Mouse (Mus musculus): ENCODE measurements at regions not wholly inside any gene's neighbourhood (a gene's known extent, or its start where the extent isn't known, plus 50 kb on each side); places are given as distances from the start of the nearest gene placed in this dataset.

DNA sequence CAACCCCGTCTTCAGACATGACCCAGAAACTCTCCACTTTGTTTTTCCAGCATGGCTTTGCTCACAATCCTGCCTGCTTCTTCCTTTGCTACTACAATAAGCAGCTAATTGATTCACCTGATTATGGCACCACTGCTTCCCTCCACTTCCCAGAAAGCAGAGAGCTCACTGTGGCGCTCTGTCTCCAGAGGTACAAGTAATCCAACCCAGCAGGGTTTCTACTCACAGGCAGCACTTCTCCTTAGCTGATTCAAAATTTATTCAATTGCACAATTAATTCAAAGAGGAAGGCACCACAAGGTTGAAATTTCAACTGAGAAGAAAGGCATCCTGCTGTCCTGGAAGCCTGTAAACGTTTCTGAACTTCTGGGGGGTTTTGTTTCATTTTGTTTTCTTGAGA lies 293.9 kb downstream of the Ptprc start:
- TF ChIP-seq MEF2A (IDR thresholded peaks at IDR 0.05; ENCODE audit: extremely low read depth, insufficient replicate concordance, low read depth, low read length, poor library complexity, severe bottlenecking) (no peak), USF2 (IDR thresholded peaks at IDR 0.05; ENCODE audit: borderline replicate concordance in 1 of 2, insufficient read depth in 1 of 2, low read depth in 1 of 2, low read length in 2 of 2) (no peak), ZMIZ1 (IDR thresholded peaks at IDR 0.05; ENCODE audit: low read depth, low read length) (no peak), RCOR1 (IDR thresholded peaks at IDR 0.05; ENCODE audit: low read depth, low read length) (no peak), MYB (IDR thresholded peaks at IDR 0.05; ENCODE audit: low read depth, low read length) (no peak), GABPA (IDR thresholded peaks at IDR 0.05; ENCODE audit: low read depth, low read length) (no peak), CHD2 (IDR thresholded peaks at IDR 0.05; ENCODE audit: low read length) (no peak), ZNF384 (IDR thresholded peaks at IDR 0.05; ENCODE audit: low read depth, low read length) (no peak), MAFK (IDR thresholded peaks at IDR 0.05; ENCODE audit: borderline replicate concordance, low read depth, low read length) (no peak), MXI1 (IDR thresholded peaks at IDR 0.05; ENCODE audit: low read depth, low read length) (no peak), GATA1 (IDR thresholded peaks at IDR 0.05; ENCODE audit: low read depth, low read length) (no peak), MAZ (IDR thresholded peaks at IDR 0.05; ENCODE audit: low read depth, low read length) (no peak), NELFE (IDR thresholded peaks at IDR 0.05; ENCODE audit: low read depth, low read length) (no peak), RAD21 (IDR thresholded peaks at IDR 0.05; ENCODE audit: low read depth, low read length) (no peak), JUND (IDR thresholded peaks at IDR 0.05; ENCODE audit: low read depth, low read length) (no peak), HCFC1 (IDR thresholded peaks at IDR 0.05; ENCODE audit: low read depth, low read length) (no peak), TBP (IDR thresholded peaks at IDR 0.05; ENCODE audit: low read depth, low read length) (no peak), CHD1 (IDR thresholded peaks at IDR 0.05; ENCODE audit: low read depth, low read length) (no peak)
- Histone ChIP-seq H3K79me2 (ENCODE audit: control insufficient read depth, insufficient read depth, low read length, poor library complexity) (no peaks in the 10 kb centered on the region), H3K4me3 (ENCODE audit: control insufficient read depth in 1 of 2, insufficient read depth in 1 of 2, low read depth in 2 of 2, low read length in 2 of 2) (no peak overlapping the region), H3K9me3 (replicated peaks; ENCODE audit: insufficient read depth, low read length) (no peaks in the 10 kb centered on the region), H3K36me3 (ENCODE audit: control insufficient read depth in 1 of 2, insufficient read depth in 2 of 2, low read length in 2 of 2) (no peaks in the 10 kb centered on the region), H3K9ac (ENCODE audit: control insufficient read depth, low read depth, low read length, poor library complexity, severe bottlenecking) (no peak overlapping the region), H3K27ac (ENCODE audit: control insufficient read depth, low read depth, low read length) (no peak overlapping the region), H3K4me1 (ENCODE audit: control insufficient read depth in 1 of 2, insufficient read depth in 2 of 2, low read length in 2 of 2) (no peaks in the 10 kb centered on the region), H3K27me3 (ENCODE audit: control insufficient read depth in 1 of 2, insufficient read depth in 2 of 2, low read length in 2 of 2) (no peaks in the 10 kb centered on the region)
- DNase-seq (ENCODE audit: low read depth, low spot score) = no peak

DNA sequence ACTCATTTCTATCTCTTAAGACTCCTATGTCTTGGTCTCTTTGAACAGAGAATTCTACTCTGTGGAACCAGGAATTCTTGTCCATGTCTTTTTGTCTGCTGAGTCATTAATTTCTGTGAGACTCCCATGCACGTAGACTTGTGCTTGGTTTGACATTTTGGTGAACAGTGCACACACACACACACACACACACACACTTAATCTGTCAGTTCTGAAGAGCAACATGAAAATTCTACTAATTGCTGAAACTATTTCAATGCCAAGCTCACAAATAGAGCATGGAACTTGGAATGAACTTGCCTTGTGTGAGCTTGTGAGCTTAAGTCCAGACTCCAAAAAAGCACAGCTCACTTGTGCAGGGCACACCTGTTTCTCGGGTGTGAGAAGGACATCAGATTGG lies 301.1 kb downstream of the Ptprc start:
- H3K4me1 ChIP-seq (ENCODE audit: control insufficient read depth in 1 of 2, insufficient read depth in 2 of 2, low read length in 2 of 2) = no peaks in the 10 kb centered on the region
- H3K27ac ChIP-seq (ENCODE audit: control insufficient read depth, low read depth, low read length) = no peak overlapping the region
- H3K9me3 ChIP-seq (replicated peaks; ENCODE audit: insufficient read depth, low read length) = no peaks in the 10 kb centered on the region
- H3K9ac ChIP-seq (ENCODE audit: control insufficient read depth, low read depth, low read length, poor library complexity, severe bottlenecking) = no peak overlapping the region
- TF ChIP-seq JUND (IDR thresholded peaks at IDR 0.05; ENCODE audit: low read depth, low read length) (no peak), USF1 (IDR thresholded peaks at IDR 0.05; ENCODE audit: low read depth, low read length) (no peak), MAX (IDR thresholded peaks at IDR 0.05; ENCODE audit: low read length) (no peak), E2F4 (IDR thresholded peaks at IDR 0.05; ENCODE audit: borderline replicate concordance, low read depth, low read length) (no peak), ZNF384 (IDR thresholded peaks at IDR 0.05; ENCODE audit: low read depth, low read length) (no peak), MEF2A (IDR thresholded peaks at IDR 0.05; ENCODE audit: extremely low read depth, insufficient replicate concordance, low read depth, low read length, poor library complexity, severe bottlenecking) (no peak), TAL1 (IDR thresholded peaks at IDR 0.05; ENCODE audit: low read length) (no peak), POLR2A (IDR thresholded peaks at IDR 0.05; ENCODE audit: control insufficient read depth in 1 of 2, insufficient read depth in 1 of 2, low read depth in 1 of 2, low read length in 2 of 2, poor library complexity in 1 of 2) (no peak), BHLHE40 (IDR thresholded peaks at IDR 0.05; ENCODE audit: borderline replicate concordance, low read depth, low read length) (no peak), ZMIZ1 (IDR thresholded peaks at IDR 0.05; ENCODE audit: low read depth, low read length) (no peak), RCOR1 (IDR thresholded peaks at IDR 0.05; ENCODE audit: low read depth, low read length) (no peak), MAZ (IDR thresholded peaks at IDR 0.05; ENCODE audit: low read depth, low read length) (no peak), ZKSCAN1 (IDR thresholded peaks at IDR 0.05; ENCODE audit: low read depth, low read length) (no peak), SIN3A (IDR thresholded peaks at IDR 0.05; ENCODE audit: low read length) (no peak), NRF1 (IDR thresholded peaks at IDR 0.05; ENCODE audit: insufficient read depth, low read depth, low read length, poor library complexity, severe bottlenecking) (no peak), MXI1 (IDR thresholded peaks at IDR 0.05; ENCODE audit: low read depth, low read length) (no peak), CHD1 (IDR thresholded peaks at IDR 0.05; ENCODE audit: low read depth, low read length) (no peak)
- H3K4me3 ChIP-seq (ENCODE audit: control insufficient read depth in 1 of 2, insufficient read depth in 1 of 2, low read depth in 2 of 2, low read length in 2 of 2) = no peak overlapping the region
- no peak for DNase-seq (ENCODE audit: low read depth, low spot score)
- H3K36me3 ChIP-seq (ENCODE audit: control insufficient read depth in 1 of 2, insufficient read depth in 2 of 2, low read length in 2 of 2) = no peaks in the 10 kb centered on the region
- no peaks in the 10 kb centered on the region for H3K27me3 ChIP-seq (ENCODE audit: control insufficient read depth in 1 of 2, insufficient read depth in 2 of 2, low read length in 2 of 2)
- H3K79me2 ChIP-seq (ENCODE audit: control insufficient read depth, insufficient read depth, low read length, poor library complexity) = no peaks in the 10 kb centered on the region

Measured in MEL (cell line).